19 mouse cellular contexts compared by ENCODE assay signal in the genomic region with DNA sequence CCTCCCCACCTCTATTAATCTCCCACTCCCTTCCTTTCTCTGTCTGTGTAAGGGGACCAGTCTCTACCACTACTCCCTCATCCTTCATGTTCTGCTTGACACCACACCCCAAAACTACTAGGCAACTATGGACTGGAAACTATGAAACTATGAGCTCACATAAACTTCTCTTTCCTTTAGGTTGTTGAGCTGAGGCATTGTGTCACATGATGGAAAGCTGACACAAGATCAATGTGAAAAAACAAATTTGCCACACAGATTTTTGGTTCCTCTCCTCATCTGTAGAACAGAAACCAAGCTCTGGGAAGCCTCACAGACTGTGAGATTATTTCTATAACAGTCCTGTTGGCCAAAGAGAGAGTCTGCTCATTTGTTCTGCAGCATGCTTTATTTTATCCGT.
"Had no signal": no experiment of that assay in that cellular context is flagged by ENCODE, and none has a peak within 500 bp of the region (broad histone marks: within the 10 kb centered on the region; RNA-seq: fewer than 3 reads in every experiment).

No protein-coding gene starts in this region.

- ATAC-seq: intestine, postnatal 0 days; liver, embryonic 12.5 days; midbrain, embryonic 13.5 days; midbrain, embryonic 16.5 days had no signal

- H3K27ac ChIP-seq: kidney, postnatal 0 days; layer of hippocampus, adult 2 months; liver, embryonic 12.5 days; liver, embryonic 15.5 days; lung, embryonic 15.5 days; midbrain, embryonic 10.5 days; midbrain, embryonic 13.5 days; stomach, embryonic 15.5 days had no signal

- H3K36me3 ChIP-seq: liver, embryonic 12.5 days; liver, embryonic 15.5 days; lung, embryonic 15.5 days; midbrain, embryonic 10.5 days; midbrain, embryonic 13.5 days; stomach, embryonic 15.5 days had no signal

- DNase-seq: kidney, adult 2 months; kidney, postnatal 25 days; layer of hippocampus, adult 9-11 months; lung, adult 18-20 months; lung, postnatal 10 days; lung, postnatal 36 days; right cerebral cortex, postnatal 4 days; thymus, postnatal 25 days had no signal

- H3K27me3 ChIP-seq: liver, embryonic 12.5 days; liver, embryonic 15.5 days; lung, embryonic 15.5 days; midbrain, embryonic 13.5 days; stomach, embryonic 15.5 days had no signal

- H3K4me1 ChIP-seq: liver, embryonic 12.5 days; liver, embryonic 15.5 days; megakaryocyte, embryonic 14.5 days; midbrain, embryonic 10.5 days; midbrain, embryonic 13.5 days; stomach, embryonic 15.5 days had no signal

- H3K9ac ChIP-seq: liver, embryonic 12.5 days; liver, embryonic 15.5 days; lung, embryonic 15.5 days; midbrain, embryonic 13.5 days; stomach, embryonic 15.5 days had no signal

- H3K4me3 ChIP-seq: layer of hippocampus, adult 2 months; liver, embryonic 12.5 days; liver, embryonic 15.5 days; lung, embryonic 15.5 days; megakaryocyte, embryonic 14.5 days; midbrain, embryonic 10.5 days; midbrain, embryonic 13.5 days; stomach, embryonic 15.5 days had no signal
